Mouse (Mus musculus) urinary bladder, postnatal 25 days (tissue): Measurements from ENCODE around the gene Prdx1.
"Not testable (repeated sequence)": the region's sequence is repeated elsewhere in the genome, so short reads cannot be mapped to it uniquely, and the experiment has no call there.

ENCODE experiments used
- DNase-seq: peaks from one replicate; pipeline ENCODE4 v3.0.0; 2022; ENCODE audit warnings: low spot score

Prdx1 gene

GRCm38 (mm10) chr4:116677808-116678207 lies 7.5 kb upstream of the Prdx1 start:
- no peak for DNase-seq

- DNase-seq = no peak
Observed at GRCm38 (mm10) chr4:116679141-116679540, 6.2 kb upstream of the Prdx1 start.

GRCm38 (mm10) chr4:116680521-116680920 lies 4.8 kb upstream of the Prdx1 start:
- DNase-seq = not testable (repeated sequence)

DNA sequence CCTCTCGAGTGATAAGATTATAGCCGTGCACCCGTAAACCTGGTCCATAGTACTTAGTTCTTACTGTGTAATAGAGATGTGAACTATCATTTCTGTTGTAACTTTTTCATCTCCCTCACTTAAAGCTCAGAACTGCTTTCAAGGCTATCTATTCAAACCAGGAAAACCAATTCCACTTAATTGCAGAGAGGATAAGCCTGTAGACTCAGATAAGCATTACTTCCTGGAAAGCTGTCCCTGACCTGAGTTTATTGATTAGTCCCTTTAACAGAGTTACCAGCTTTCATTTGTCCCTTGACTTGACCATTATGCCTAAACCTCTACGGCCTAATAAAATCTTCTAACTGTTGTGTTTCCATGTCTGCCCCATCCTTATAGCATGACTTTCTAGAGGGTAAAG lies 1.4 kb upstream of the Prdx1 start:
- no peak for DNase-seq

DNA sequence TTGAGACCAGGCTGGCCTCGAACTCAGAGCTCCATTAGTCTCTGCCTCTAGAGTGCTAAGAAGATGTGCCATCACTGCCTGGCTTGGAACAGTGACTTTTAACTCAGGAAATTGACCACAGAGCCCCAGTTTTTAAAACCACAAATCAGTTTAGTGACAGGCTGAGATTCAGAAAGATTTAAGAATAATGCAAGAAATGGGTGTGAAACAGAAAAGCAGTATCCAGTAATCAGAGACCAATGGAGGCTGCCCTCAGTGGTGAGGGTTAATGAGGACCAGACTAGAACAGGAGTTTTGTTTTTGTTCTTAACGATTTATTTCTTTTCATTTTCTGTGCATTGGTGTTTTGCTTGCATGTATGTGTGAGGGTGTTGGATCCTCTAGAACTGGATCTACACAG lies 679 bp upstream of the Prdx1 start:
- no peak for DNase-seq

GRCm38 (mm10) chr4:116687041-116687440 lies 1.7 kb downstream of the Prdx1 start:
- DNase-seq = no peak

DNA sequence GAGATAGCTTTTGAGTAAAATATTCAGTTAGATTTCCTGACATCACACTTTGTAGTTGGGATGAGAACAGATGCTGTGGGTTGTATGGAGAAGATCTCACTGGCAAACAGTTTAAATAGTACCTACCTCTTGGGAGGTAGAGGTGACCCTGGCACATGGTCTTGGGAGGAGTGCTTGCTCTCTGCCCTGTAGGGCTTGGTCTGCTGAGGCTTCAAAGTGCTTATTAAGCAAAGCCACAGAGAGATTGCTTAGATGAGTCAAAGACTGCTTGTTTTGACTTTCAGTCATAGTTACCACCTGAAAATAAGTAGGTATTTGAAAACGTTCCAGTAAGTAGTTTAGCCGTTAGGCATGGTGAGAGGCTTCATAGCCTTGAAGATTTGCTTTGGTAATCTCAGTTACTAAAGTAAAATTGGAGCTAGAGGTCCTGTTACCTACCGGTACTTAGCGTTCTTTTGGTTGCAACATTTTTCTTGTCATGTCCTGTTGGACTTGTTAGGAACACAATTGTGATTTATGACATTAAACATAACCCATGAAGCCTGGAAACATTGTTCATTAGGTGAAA lies 4.0 kb downstream of the Prdx1 start:
- DNase-seq = no peak

- DNase-seq = no peak
Observed at GRCm38 (mm10) chr4:116692146-116692545, 6.8 kb downstream of the Prdx1 start.

DNA sequence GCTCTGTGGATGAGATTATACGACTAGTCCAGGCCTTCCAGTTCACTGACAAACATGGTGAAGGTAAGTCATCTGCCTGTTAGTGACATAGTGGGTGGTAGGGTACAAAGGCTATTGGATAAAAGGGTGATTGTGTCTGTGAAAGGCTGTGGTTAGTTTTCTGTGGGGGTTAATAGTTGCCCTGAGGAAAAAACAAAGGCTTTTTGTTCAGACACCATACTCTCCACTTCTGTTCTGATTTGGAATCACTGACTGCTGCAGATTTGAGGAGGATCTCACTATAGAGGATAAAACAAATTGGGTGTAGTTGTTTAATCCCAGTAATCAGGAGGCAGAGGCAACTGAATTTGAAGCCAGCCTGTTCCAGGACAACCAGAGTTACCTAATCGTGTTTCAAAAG lies 8.4 kb downstream of the Prdx1 start:
- DNase-seq = no peak

DNA sequence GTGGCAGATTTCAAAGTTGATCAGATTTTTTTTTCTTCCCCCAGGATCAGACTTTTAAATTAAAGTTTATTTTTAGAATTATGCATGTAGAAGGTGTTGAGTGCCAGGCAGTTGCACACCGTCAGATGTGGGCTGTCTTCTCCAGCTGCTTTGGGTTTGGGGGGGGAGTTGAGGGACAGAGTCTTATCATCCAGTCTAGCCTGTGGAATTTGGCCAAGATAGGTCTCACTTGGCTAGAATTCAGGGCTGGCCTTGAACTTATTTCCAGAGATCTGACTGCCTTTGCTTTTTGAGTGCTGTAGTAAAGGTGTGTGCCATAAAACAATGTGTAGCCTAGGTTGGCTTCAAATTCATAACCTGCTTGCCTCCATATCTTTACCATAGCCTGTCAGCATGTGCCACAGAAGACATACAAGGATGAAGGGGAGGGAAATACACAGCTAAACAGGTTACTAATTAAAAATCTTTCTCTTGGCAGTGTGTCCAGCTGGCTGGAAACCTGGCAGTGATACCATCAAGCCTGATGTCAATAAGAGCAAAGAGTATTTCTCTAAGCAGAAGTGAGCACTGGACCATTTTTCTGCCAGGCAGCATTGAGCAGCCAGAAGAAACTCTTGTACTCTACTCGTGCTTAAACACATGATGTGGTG lies 13.5 kb downstream of the Prdx1 start:
- DNase-seq = no peak

- DNase-seq = no peak
Observed at GRCm38 (mm10) chr4:116700964-116701363, 15.6 kb downstream of the Prdx1 start.

- DNase-seq = peak; percentile 81
Observed at GRCm38 (mm10) chr4:116703804-116704203, 18.5 kb downstream of the Prdx1 start.

- DNase-seq = no peak
Observed at GRCm38 (mm10) chr4:116707666-116708065, 22.3 kb downstream of the Prdx1 start.

- DNase-seq = peak; percentile 64
Observed at GRCm38 (mm10) chr4:116708201-116708764, 22.9 kb downstream of the Prdx1 start, which contains the start of the genes Mmachc and Ccdc163. Gene Mmachc (minus strand): TSS chr4:116708406. Gene Ccdc163 (plus strand): TSS chr4:116708509.

DNA sequence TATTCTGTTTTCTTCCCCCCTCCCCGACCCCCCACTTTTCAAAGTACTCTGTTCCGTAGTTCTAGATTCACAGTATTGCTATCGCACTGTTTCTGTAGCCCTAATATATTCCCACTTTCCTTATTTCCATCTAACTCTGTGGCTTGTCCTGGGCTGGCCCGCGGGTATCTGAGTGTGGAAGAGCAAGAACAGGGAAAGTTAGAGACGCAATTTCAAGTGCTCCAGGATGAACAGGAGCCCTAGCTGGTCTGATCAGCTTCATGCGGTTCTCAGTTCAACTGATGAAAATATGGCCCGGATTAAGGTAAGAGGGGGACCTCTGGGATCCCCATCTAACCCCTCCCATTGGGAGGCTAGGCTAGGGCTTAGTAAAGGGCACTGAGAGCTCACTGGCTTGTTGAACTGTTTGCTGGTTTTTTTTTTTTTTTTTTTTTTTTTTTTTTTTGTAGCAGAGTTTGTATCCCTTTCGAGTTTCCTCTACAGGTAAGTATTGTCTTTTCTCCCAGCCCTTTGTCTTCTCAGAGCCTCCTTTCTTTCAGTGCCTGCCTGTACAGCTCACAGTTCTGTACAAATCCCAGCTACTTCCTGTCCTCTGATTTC lies 23.5 kb downstream of the Prdx1 start:
- DNase-seq = no peak

DNA sequence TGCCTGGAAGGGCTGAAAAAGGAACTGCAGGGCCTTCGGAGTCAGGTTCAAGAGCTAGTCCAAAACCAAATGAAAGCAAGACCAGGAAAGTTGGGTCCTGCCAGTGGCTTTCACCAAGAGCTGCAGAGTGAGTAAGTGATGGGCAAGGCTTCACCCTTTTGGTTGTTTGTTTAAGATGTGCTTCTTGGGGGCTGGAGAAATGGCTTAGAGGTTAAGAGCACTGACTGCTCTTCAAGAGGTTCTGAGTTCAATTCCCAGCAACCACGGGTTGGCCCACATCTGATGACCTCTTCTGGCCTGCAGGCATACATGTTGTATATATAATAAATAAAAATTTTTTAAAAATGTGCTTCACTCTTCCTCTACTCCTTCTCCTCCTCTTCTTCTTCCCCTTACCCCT lies 24.8 kb downstream of the Prdx1 start:
- DNase-seq = no peak

GRCm38 (mm10) chr4:116712536-116712935 lies 27.2 kb downstream of the Prdx1 start:
- no peak for DNase-seq

DNA sequence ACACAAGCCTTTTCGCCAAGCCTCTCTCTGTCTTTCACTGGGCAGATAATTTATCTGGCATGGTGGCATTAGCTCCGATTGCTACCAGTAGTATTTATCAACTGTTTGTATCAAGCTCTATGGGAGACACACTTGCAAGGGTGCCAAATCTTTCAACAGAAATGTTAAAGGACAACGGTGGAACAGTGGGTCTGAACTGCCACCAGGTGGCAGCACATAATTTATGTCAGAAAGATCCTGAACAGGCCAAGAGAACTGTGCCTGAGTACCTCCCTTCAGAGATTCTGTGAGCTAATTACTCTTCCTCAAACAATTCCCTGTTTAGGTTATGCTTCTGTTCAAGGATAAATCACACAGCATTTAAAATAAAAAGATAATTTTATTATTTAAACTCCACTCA lies 34.1 kb downstream of the Prdx1 start:
- DNase-seq = peak; percentile 67

DNA sequence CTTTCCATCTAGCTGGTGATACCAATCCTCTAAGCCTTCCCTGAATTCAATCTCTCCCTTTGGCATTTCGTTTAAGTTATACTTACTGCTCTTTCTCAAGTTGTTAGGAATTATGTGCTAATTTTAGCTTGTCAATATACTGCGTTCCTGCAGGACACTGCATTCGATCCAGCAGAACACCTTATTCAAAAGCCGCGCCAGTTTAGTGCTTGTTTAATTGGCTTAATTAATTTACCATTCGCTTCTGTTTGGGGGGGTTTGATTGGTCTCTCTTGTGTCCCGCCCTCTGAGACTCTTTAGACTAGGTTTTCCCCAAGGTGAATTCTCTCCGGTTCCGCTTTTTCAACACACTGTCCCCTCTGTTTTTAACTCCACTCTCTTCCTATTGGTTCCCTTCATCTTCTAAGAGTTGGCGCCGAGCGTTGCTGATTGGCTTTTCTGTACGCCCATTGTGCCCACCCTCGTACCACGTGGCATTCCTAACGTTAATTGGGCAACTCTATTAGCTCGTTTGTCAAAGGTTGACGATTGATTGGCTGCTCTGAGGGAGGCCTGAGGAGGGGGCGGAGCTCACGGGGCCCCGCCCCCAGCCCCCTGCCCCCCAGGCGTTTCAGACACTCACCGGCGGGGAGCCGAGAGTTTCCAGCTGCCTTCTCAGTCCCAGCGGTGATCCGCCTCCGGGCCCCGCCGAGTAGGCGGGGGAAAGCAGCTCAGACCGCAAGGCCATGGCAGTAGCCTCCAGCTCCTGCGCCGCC lies 35.2 kb downstream of the Prdx1 start, which contains the start of gene Tesk2:
Tesk2 (plus strand) TSS at position 606 of the 755 bp plus-strand sequence.
- peak; percentile 79 for DNase-seq

DNA sequence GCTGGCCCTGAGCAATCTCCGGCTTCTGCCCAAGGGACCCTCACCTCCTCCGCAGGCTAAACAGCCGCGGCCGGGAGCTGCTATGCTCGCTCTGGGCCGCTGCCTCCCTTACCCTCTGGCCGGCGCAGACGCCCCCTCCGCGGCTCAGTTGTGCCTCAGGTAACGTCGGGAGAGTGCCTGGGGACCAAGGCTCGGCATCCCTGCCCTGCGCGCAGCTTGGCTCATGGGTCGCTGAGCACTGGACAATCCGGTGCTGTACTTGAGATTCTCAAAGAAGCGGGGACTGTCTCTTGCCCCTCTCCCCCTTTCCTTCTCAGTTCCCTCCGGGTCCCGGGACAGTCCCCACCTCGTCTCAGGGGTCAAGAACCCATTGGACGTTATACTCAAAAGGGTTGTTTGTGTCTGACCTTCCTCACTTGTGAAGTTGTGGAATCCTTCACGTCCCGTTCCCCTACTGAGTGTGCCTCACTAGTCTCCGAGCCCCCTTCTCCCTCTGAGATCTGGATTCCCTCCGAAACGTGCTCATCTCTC lies 35.8 kb downstream of the Prdx1 start:
- DNase-seq = no peak

- no peak for DNase-seq
Observed at GRCm38 (mm10) chr4:116722230-116722629, 36.9 kb downstream of the Prdx1 start.

- no peak for DNase-seq
Observed at GRCm38 (mm10) chr4:116725444-116725843, 40.1 kb downstream of the Prdx1 start.
